Mouse (Mus musculus): Measurements from ENCODE around the gene Ccr7. TPM values are rescaled to one million over a fixed set of nuclear protein-coding genes. Genes with fewer than 3 reads are reported as not detected.

Ccr7 gene
- total and polyA plus RNA-seq, 3 experiments, result 203 to 306 (median 241) TPM

GRCm38 (mm10) chr11:99129287-99129686, 25.6 kb downstream of the Ccr7 start:
- Histone ChIP-seq H3K27ac (ENCODE audit: insufficient read depth, low read depth) (peak overlapping the region; percentile 43), H3K27me3 (replicated peaks) (no peaks in the 10 kb centered on the region), H3K4me2 (ENCODE audit: insufficient read depth, low read depth, poor library complexity, severe bottlenecking) (no peak overlapping the region), H3K79me2 (replicated peaks; ENCODE audit: control insufficient read depth, extremely low read depth, insufficient read depth, poor library complexity, severe bottlenecking) (no peaks in the 10 kb centered on the region), H3K36me3 (replicated peaks in 1 of 2; ENCODE audit: control insufficient read depth in 1 of 2, insufficient read depth in 1 of 2, low read length in 1 of 2) (no peaks in the 10 kb centered on the region), H3K4me1 (ENCODE audit: control insufficient read depth in 1 of 2, insufficient read depth in 2 of 2) (peaks cover 35 to 87% of the 10 kb centered on the region in 2 experiments), H3K4me3 (replicated peaks in 1 of 3; ENCODE audit: low read depth in 2 of 3, low read length in 2 of 3, poor library complexity in 1 of 3) (no peak overlapping the region), H3K9me3 (replicated peaks; ENCODE audit: low read length) (no peaks in the 10 kb centered on the region), H3K9ac (ENCODE audit: insufficient read depth, low read depth) (no peak overlapping the region)
- TF ChIP-seq USF2 (conservative IDR thresholded peaks at IDR 0.05; ENCODE audit: low read depth, low read length), result no peak
- peak; percentile 84 for TF ChIP-seq JUND (conservative IDR thresholded peaks at IDR 0.05; ENCODE audit: low read depth, low read length)
- no peak for TF ChIP-seq E2F4 (IDR thresholded peaks at IDR 0.05; ENCODE audit: insufficient replicate concordance, low read depth, low read length)
- no peak for TF ChIP-seq SMC3 (IDR thresholded peaks at IDR 0.05; ENCODE audit: low read depth, low read length)
- TF ChIP-seq TCF12 (IDR thresholded peaks at IDR 0.05; ENCODE audit: low read depth, low read length), result peak; percentile 73; the same call in 1 of the 2 replicates
- TF ChIP-seq NRF1 (IDR thresholded peaks at IDR 0.05; ENCODE audit: low read depth, low read length), result no peak
- peak; percentile 48 for TF ChIP-seq CHD2 (IDR thresholded peaks at IDR 0.05; ENCODE audit: low read length)
- no peak for TF ChIP-seq POLR2A (IDR thresholded peaks at IDR 0.05; ENCODE audit: low read depth, low read length)
- no peak for TF ChIP-seq ZMIZ1 (IDR thresholded peaks at IDR 0.05; ENCODE audit: low read depth, low read length)
- no peak for TF ChIP-seq TBP (conservative IDR thresholded peaks at IDR 0.05; ENCODE audit: low read depth, low read length)
- TF ChIP-seq MAX (IDR thresholded peaks at IDR 0.05; ENCODE audit: low read length), result no peak
- TF ChIP-seq RCOR1 (conservative IDR thresholded peaks at IDR 0.05; ENCODE audit: low read depth, low read length), result peak; percentile 85
- no peak for TF ChIP-seq NELFE (IDR thresholded peaks at IDR 0.05; ENCODE audit: low read depth, low read length)
- TF ChIP-seq ZKSCAN1 (IDR thresholded peaks at IDR 0.05; ENCODE audit: borderline replicate concordance, low read depth, low read length), result no peak
- peak; percentile 96 for TF ChIP-seq EP300 (IDR thresholded peaks at IDR 0.05; ENCODE audit: low read length)
- 0 out of 2 replicates have a peak, but pooled peaks have one; percentile 41 for TF ChIP-seq KAT2A (IDR thresholded peaks at IDR 0.05; ENCODE audit: insufficient replicate concordance, low read length)
- no peak for TF ChIP-seq MXI1 (IDR thresholded peaks at IDR 0.05; ENCODE audit: low read depth, low read length)
- TF ChIP-seq GABPA (IDR thresholded peaks at IDR 0.05; ENCODE audit: insufficient replicate concordance, low read depth, low read length), result no peak
- TF ChIP-seq UBTF (IDR thresholded peaks at IDR 0.05; ENCODE audit: low read depth, low read length), result no peak
- no peak for TF ChIP-seq RAD21 (IDR thresholded peaks at IDR 0.05; ENCODE audit: low read depth, low read length)
- peak; percentile 81 for TF ChIP-seq MAZ (IDR thresholded peaks at IDR 0.05; ENCODE audit: low read depth, low read length)
- TF ChIP-seq USF1 (IDR thresholded peaks at IDR 0.05; ENCODE audit: low read depth, low read length), result no peak
- 0 out of 2 replicates have a peak, but pooled peaks have one; percentile 55 for TF ChIP-seq MAFK (IDR thresholded peaks at IDR 0.05; ENCODE audit: insufficient replicate concordance, low read length)
- TF ChIP-seq HCFC1 (IDR thresholded peaks at IDR 0.05; ENCODE audit: low read depth, low read length), result no peak
- TF ChIP-seq CHD1 (IDR thresholded peaks at IDR 0.05; ENCODE audit: low read depth, low read length), result no peak
- no peak for TF ChIP-seq CTCF (conservative IDR thresholded peaks at IDR 0.05 in 1 of 2, IDR thresholded peaks at IDR 0.05 in 1 of 2; ENCODE audit: low read depth in 2 of 2, low read length in 2 of 2)
- no peak for TF ChIP-seq ZC3H11A (IDR thresholded peaks at IDR 0.05; ENCODE audit: low read depth, low read length)
- TF ChIP-seq ETS1 (conservative IDR thresholded peaks at IDR 0.05; ENCODE audit: low read depth, low read length), result peak; percentile 59
- no peak for TF ChIP-seq PAX5 (IDR thresholded peaks at IDR 0.05; ENCODE audit: low read length)
- no peak for TF ChIP-seq POLR2AphosphoS2 (IDR thresholded peaks at IDR 0.05; ENCODE audit: low read depth, low read length)
- peak; percentile 33; the same call in 1 of the 2 replicates for TF ChIP-seq ELF1 (IDR thresholded peaks at IDR 0.05; ENCODE audit: low read depth, low read length)
- TF ChIP-seq MEF2A (IDR thresholded peaks at IDR 0.05; ENCODE audit: borderline replicate concordance, low read depth, low read length), result peak; percentile 80
- TF ChIP-seq SIN3A (IDR thresholded peaks at IDR 0.05; ENCODE audit: low read length), result peak; percentile 46
- peak; percentile 98 for TF ChIP-seq IRF4 (IDR thresholded peaks at IDR 0.05; ENCODE audit: low read depth, low read length)
- peak; percentile 72 for TF ChIP-seq BHLHE40 (IDR thresholded peaks at IDR 0.05; ENCODE audit: low read depth, low read length)
- TF ChIP-seq ZNF384 (IDR thresholded peaks at IDR 0.05; ENCODE audit: low read depth, low read length), result no peak
- no peak for TF ChIP-seq MYC (IDR thresholded peaks at IDR 0.05; ENCODE audit: low read depth, low read length)
- TF ChIP-seq JUN (IDR thresholded peaks at IDR 0.05; ENCODE audit: insufficient read depth, low read depth, low read length), result peak; percentile 77
- in situ Hi-C loops (cut with MboI; ENCODE audit: low pct_ligation_motif_present, low pct_unique_long_range_greater_than_20kb, low sequenced_read_pairs) (no loop called here), dilution Hi-C loops (cut with MboI; ENCODE audit: extremely low pct_ligation_motif_present, extremely low pct_unique_long_range_greater_than_20kb, low sequenced_read_pairs) (no loop called here)
- peak; percentile 80 for DNase-seq (ENCODE audit: extremely low read depth)
